Mouse (Mus musculus): ENCODE results near the gene Luc7l3.

- TF ChIP-seq CTCF (IDR thresholded peaks at IDR 0.05; ENCODE audit: borderline replicate concordance, insufficient read depth, low read depth, low read length) (no peak), POLR2A (IDR thresholded peaks at IDR 0.05; ENCODE audit: borderline replicate concordance, insufficient read depth, low read length) (no peak)
Observed at GRCm38 (mm10) chr11:94314098-94314652, 7.6 kb downstream of the Luc7l3 start.
